Mouse (Mus musculus): ENCODE measurements around the gene Tspo2. TPM values are rescaled to one million over a fixed set of nuclear protein-coding genes. Genes with fewer than 3 reads are reported as not detected.

Tspo2 gene
- total and polyA plus RNA-seq, 2 experiments from 2014 or later, result 0.90 to 2.0 TPM

GRCm38 (mm10) chr17:48418781-48419180, 32.5 kb downstream of the Tspo2 start:
- no peak for DNase-seq (ENCODE audit: low spot score)
- no peak for ATAC-seq
- H3K27me3 ChIP-seq (ENCODE audit: insufficient read depth, low read length), result no peaks in the 10 kb centered on the region
- no peaks in the 10 kb centered on the region for H3K4me1 ChIP-seq (ENCODE audit: insufficient read depth, low read length)
- H3K4me3 ChIP-seq (ENCODE audit: low read length), result no peak overlapping the region
- H3K9ac ChIP-seq (replicated peaks; ENCODE audit: low read length), result no peak overlapping the region
- no peak overlapping the region for H3K4me2 ChIP-seq (ENCODE audit: low read depth, low read length)
- no peaks in the 10 kb centered on the region for H3K36me3 ChIP-seq (ENCODE audit: insufficient read depth, low read length)
- WGBS, result 76% methylated on average over 1 of the region's 1 CpGs
- no peaks in the 10 kb centered on the region for H3K9me3 ChIP-seq (ENCODE audit: low read length)
- H3K27ac ChIP-seq, result no peak overlapping the region
- no peak for TF ChIP-seq CTCF (IDR thresholded peaks at IDR 0.05; ENCODE audit: low read depth)

DNA sequence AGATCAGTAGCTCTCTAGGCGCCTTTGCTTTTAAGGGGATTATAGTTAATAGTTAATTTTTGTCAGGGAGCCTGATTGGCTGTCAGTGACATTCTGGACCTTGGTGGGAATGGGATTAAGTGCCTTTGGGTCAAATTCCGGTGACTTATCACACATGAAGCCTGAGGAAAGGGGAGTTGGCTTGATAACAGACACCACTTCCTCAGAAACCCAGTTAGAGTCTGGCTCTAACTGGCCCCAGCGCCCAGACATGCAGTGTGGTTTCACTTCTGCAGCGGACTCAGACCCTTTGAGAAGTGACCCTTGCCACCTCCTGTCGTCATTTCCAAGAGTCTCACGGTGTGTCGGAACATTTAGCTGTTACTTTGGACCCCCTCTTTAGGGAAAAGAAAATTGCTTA, 33.1 kb downstream of the Tspo2 start:
- Histone ChIP-seq H3K9ac (replicated peaks; ENCODE audit: low read length) (no peak overlapping the region), H3K4me1 (ENCODE audit: insufficient read depth, low read length) (no peaks in the 10 kb centered on the region), H3K9me3 (ENCODE audit: low read length) (no peaks in the 10 kb centered on the region), H3K27ac (no peak overlapping the region), H3K36me3 (ENCODE audit: insufficient read depth, low read length) (no peaks in the 10 kb centered on the region), H3K4me3 (ENCODE audit: low read length) (no peak overlapping the region), H3K4me2 (ENCODE audit: low read depth, low read length) (no peak overlapping the region), H3K27me3 (ENCODE audit: insufficient read depth, low read length) (no peaks in the 10 kb centered on the region)
- no peak for TF ChIP-seq CTCF (IDR thresholded peaks at IDR 0.05; ENCODE audit: low read depth)
- DNase-seq (ENCODE audit: low spot score), result no peak
- 88% methylated on average over 7 of the region's 7 CpGs for WGBS
- ATAC-seq, result no peak

GRCm38 (mm10) chr17:48417521-48417920, 33.8 kb downstream of the Tspo2 start:
- Histone ChIP-seq H3K9ac (replicated peaks; ENCODE audit: low read length) (no peak overlapping the region), H3K27me3 (ENCODE audit: insufficient read depth, low read length) (no peaks in the 10 kb centered on the region), H3K27ac (no peak overlapping the region), H3K4me3 (ENCODE audit: low read length) (no peak overlapping the region), H3K4me1 (ENCODE audit: insufficient read depth, low read length) (no peaks in the 10 kb centered on the region), H3K4me2 (ENCODE audit: low read depth, low read length) (no peak overlapping the region), H3K36me3 (ENCODE audit: insufficient read depth, low read length) (no peaks in the 10 kb centered on the region), H3K9me3 (ENCODE audit: low read length) (no peaks in the 10 kb centered on the region)
- 92% methylated on average over 6 of the region's 6 CpGs for WGBS
- DNase-seq (ENCODE audit: low spot score), result no peak
- no peak for ATAC-seq
- no peak for TF ChIP-seq CTCF (IDR thresholded peaks at IDR 0.05; ENCODE audit: low read depth)

- ATAC-seq, result peak; percentile 91
- Histone ChIP-seq H3K36me3 (ENCODE audit: insufficient read depth, low read length) (no peaks in the 10 kb centered on the region), H3K9me3 (ENCODE audit: low read length) (no peaks in the 10 kb centered on the region), H3K4me1 (ENCODE audit: insufficient read depth, low read length) (no peaks in the 10 kb centered on the region), H3K27ac (no peak overlapping the region), H3K9ac (replicated peaks; ENCODE audit: low read length) (no peak overlapping the region), H3K27me3 (ENCODE audit: insufficient read depth, low read length) (no peaks in the 10 kb centered on the region), H3K4me3 (ENCODE audit: low read length) (no peak overlapping the region), H3K4me2 (ENCODE audit: low read depth, low read length) (no peak overlapping the region)
- TF ChIP-seq CTCF (IDR thresholded peaks at IDR 0.05; ENCODE audit: low read depth), result peak; percentile 77
- DNase-seq (ENCODE audit: low spot score), result peak; percentile 87
- 89% methylated on average over 14 of the region's 14 CpGs for WGBS
Observed at GRCm38 (mm10) chr17:48416425-48417195, 34.7 kb downstream of the Tspo2 start.

- peak; percentile 56 for DNase-seq (ENCODE audit: low spot score)
- WGBS, result 59% methylated on average over 7 of the region's 7 CpGs
- no peak overlapping the region for H3K9ac ChIP-seq (replicated peaks; ENCODE audit: low read length)
Observed at GRCm38 (mm10) chr17:48416011-48416410, 35.3 kb downstream of the Tspo2 start.

DNA sequence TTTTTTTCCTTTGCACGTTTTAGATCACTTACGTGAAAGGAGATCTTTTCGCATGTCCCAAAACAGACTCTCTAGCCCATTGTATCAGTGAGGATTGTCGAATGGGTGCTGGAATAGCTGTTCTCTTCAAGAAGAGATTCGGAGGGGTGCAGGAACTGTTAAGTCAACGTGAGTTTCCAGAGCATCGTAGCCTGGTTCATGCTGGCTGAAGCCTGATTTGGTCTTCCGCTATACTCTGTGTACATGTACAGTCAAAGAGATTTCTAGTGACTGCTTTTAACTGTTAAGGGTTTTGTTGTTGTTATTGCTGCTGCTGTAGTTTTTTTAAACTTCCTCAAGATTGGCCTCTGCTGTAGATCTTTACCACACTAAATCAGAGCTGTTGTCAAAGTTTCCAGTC, 40.1 kb downstream of the Tspo2 start:
- WGBS, result 46% methylated on average over 8 of the region's 8 CpGs
- peak overlapping the region; percentile 94; the same call in 1 of the 2 replicates for H3K27ac ChIP-seq

More at GRCm38 (mm10) chr17:48416011-48416410, 35.3 kb downstream of the Tspo2 start:
- H3K36me3 ChIP-seq (ENCODE audit: insufficient read depth, low read length), result no peaks in the 10 kb centered on the region
- no peak overlapping the region for H3K4me2 ChIP-seq (ENCODE audit: low read depth, low read length)
- H3K27ac ChIP-seq, result no peak overlapping the region
- no peak for TF ChIP-seq CTCF (IDR thresholded peaks at IDR 0.05; ENCODE audit: low read depth)
- no peak for ATAC-seq
- H3K4me3 ChIP-seq (ENCODE audit: low read length), result no peak overlapping the region
- H3K27me3 ChIP-seq (ENCODE audit: insufficient read depth, low read length), result no peaks in the 10 kb centered on the region
- H3K9me3 ChIP-seq (ENCODE audit: low read length), result no peaks in the 10 kb centered on the region
- H3K4me1 ChIP-seq (ENCODE audit: insufficient read depth, low read length), result 0 out of 2 replicates have a peak, but pooled peaks cover 5% of the 10 kb centered on the region

DNA sequence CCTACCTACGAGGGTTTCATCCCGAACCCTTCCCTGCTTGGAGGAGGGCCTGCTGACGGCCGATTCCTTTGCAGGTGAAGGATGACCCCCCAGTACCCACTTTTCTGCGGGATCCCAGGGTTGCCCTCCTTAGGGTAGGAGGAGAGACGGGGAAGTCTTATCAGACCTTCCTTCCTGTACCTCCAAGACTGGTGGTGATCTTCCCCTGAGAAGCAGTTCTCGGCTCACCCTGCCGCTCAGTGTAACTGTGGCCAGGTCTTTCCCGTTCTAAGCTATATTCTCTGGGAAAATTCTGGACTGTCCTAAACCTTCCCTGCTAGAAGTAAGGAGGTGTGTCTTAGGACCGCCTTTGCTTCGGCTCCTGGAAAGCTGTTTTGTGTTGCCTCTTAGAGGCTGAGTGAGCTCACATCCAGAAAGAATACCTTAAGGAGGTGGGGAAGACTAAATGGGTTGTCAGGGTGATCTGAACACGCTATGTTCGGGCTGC, 41.0 kb downstream of the Tspo2 start:
- Histone ChIP-seq H3K27ac (peak overlapping the region; percentile 94), H3K36me3 (ENCODE audit: insufficient read depth, low read length) (no peaks in the 10 kb centered on the region), H3K27me3 (ENCODE audit: insufficient read depth, low read length) (no peaks in the 10 kb centered on the region), H3K9me3 (ENCODE audit: low read length) (no peaks in the 10 kb centered on the region), H3K4me3 (ENCODE audit: low read length) (peak overlapping the region; percentile 65), H3K4me1 (ENCODE audit: insufficient read depth, low read length) (0 out of 2 replicates have a peak, but pooled peaks cover 20% of the 10 kb centered on the region), H3K9ac (replicated peaks; ENCODE audit: low read length) (peak overlapping the region; percentile 63), H3K4me2 (ENCODE audit: low read depth, low read length) (peak overlapping the region; percentile 75)
- TF ChIP-seq CTCF (IDR thresholded peaks at IDR 0.05; ENCODE audit: low read depth), result no peak
- under 1% methylated on average over 13 of the region's 13 CpGs for WGBS
- ATAC-seq, result peak; percentile 6
- peak; percentile 58 for DNase-seq (ENCODE audit: low spot score)

More for the DNA sequence above, 40.1 kb downstream of the Tspo2 start:
- DNase-seq (ENCODE audit: low spot score) (no peak), ATAC-seq (no peak)
- Histone ChIP-seq H3K4me2 (ENCODE audit: low read depth, low read length) (peak overlapping the region; percentile 75), H3K36me3 (ENCODE audit: insufficient read depth, low read length) (no peaks in the 10 kb centered on the region), H3K9ac (replicated peaks; ENCODE audit: low read length) (peak overlapping the region; percentile 63; the same call in 1 of the 2 replicates), H3K27me3 (ENCODE audit: insufficient read depth, low read length) (no peaks in the 10 kb centered on the region), H3K4me3 (ENCODE audit: low read length) (peak overlapping the region; percentile 65), H3K4me1 (ENCODE audit: insufficient read depth, low read length) (0 out of 2 replicates have a peak, but pooled peaks cover 20% of the 10 kb centered on the region), H3K9me3 (ENCODE audit: low read length) (no peaks in the 10 kb centered on the region)
- TF ChIP-seq CTCF (IDR thresholded peaks at IDR 0.05; ENCODE audit: low read depth), result no peak

Data from hindbrain, postnatal 0 days (tissue).